Mouse (Mus musculus) gastrocnemius, postnatal 4 days (tissue): ENCODE measurements at regions not wholly inside any gene's neighbourhood (a gene's known extent, or its start where the extent isn't known, plus 50 kb on each side); places are given as distances from the start of the nearest gene placed in this dataset.

Experiments used
- DNase-seq, 2 experiments: peaks; one replicate each; pipeline ENCODE4 v3.0.0; 2021 to 2022; ENCODE audit warnings: low spot score in 2 of 2, mixed read lengths in 2 of 2

DNA sequence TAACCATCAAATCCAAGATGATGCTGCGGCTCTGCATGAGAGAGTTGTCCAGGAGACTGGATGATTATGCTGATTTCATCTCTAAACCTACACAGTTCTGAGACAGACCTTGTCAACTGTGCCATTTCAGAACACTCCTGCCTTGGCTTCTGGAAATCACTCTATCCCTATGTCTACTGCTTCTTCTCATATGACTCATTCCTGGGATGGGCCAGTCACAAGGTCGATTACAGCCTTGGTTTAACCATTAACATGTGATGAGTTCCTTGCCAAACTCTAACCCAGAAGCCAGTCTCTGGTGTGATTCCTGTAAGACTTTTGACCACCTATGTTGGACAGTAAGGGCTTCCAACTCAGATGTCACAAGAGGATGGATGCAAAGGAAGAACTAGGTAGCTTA, 216.3 kb upstream of the Onecut1 start:
- no peak for DNase-seq

GRCm38 (mm10) chr9:74650036-74650435, 211.7 kb upstream of the Onecut1 start:
- no peak for DNase-seq

DNA sequence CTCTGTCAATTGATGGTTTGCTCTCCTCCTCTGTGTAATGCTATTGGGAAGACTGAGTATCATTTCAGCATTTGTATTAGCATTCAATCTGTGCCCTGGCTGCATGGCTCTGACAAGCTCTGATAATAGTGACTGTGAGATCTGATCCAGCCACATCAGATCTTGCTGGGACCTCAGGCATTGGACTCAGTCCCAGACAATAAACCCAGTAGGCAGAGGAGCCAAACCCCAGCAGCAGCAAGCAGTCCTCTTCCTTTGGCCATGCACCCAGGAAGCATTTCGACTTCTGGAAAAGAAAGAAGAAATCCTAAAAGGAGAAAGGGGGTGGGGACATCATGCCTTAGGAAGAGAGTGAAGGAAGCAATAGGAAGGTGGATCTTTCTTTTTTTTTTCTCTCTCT, 205.8 kb upstream of the Onecut1 start:
- DNase-seq = no peak

- no peak for DNase-seq
Measured at GRCm38 (mm10) chr9:74656392-74656791, 205.3 kb upstream of the Onecut1 start.

- DNase-seq = no peak
Measured at GRCm38 (mm10) chr9:74671356-74671952, 190.3 kb upstream of the Onecut1 start.

DNA sequence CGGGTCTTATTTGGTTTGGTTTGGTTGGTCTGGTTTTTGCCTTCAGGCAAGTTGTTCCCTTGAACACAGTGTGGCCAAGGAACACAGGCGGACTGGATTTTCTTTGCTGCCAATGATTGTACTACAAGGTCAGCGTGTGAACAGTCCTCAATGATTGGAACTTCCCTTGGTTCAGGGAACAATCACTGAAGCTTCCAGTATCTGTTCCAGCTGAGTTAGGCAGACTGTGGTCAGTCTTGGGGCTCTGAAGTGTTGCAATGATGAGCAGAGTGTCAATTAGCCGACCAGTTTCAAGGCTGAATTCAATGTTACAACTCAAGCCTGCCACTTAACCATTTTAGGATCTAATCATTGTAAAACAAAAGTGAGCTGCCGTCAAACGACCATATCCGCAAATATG, 189.5 kb upstream of the Onecut1 start:
- no peak for DNase-seq

DNA sequence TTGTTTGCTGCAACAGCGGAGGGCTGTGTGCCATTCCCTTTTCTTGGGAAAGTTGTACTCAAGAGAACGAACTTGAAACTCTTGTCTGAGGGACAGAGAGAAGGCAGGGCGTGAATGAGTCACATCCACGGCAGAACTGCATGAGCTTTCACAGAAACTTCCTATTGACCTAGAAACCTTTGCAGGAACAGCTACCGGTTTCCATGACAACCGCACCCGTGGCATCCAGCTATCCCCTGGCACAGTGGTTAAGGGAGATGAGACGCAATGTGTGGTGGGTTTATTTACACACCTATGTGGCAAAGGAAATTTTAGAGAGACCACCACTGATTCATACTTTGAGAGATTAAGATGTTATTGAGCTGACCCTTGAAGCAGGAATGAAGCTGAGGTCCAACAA, 163.5 kb upstream of the Onecut1 start:
- DNase-seq = no peak

DNA sequence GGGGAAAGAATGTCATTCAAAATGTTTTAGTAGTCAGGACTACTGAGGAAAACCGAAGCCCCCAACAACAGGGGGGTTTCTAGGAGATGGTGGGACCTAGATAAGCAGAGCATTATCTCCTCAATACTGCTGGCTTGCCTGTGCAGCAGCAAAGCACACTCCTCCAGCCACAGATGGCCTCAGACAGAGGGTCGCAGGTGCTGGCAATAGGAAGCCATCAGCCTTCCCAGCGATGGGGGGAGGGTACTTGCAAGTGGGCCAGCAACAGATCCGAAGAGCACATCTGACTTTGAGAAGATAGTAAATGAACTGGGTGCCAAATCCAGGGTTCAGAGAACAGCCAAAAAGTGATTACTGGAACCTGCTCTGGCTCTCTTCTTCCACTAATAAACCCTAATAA, 156.0 kb upstream of the Onecut1 start:
- no peak for DNase-seq

GRCm38 (mm10) chr9:74707608-74708007, 154.1 kb upstream of the Onecut1 start:
- DNase-seq = no peak

DNA sequence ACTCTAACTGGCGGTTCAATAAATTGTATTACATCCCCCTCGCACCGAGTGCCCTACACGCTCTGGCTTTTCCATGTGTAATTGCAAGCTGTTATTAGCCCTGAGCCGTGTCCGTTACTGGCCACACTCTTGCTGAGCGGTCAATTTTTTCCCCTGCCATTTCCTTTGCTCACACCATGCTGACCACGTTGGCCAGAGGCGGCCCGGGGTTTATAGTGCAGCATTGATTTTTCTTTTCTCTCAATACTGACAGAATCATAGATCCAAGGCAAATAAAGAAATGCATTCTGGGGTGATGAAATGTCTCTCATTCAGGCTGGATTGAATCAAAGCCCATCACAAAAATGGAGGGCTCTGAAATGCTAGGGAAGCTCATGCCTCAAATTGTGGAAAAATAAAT, 150.0 kb upstream of the Onecut1 start:
- DNase-seq = no peak

DNA sequence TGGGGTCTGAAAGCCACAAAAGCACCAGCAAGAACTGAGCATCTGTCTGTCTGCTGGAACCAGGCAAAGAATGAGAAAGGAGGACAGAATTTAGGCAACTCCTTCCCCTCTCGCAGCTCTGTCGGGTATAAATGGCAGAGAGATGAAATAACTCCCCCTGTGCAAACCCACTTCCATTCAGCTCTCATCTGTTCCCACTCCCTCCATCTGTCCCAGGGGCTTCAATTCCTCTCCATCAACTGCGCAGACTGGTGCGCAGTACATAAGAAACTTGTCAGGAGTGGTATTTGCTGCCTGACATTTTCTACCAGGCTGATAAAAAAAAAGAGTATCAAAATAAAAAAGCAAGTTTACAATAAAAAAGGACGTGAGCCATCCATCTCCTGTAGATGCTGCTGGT, 129.3 kb upstream of the Onecut1 start:
- no peak for DNase-seq

GRCm38 (mm10) chr9:74741949-74742348, 119.8 kb upstream of the Onecut1 start:
- no peak for DNase-seq

GRCm38 (mm10) chr9:74747886-74748285, 113.8 kb upstream of the Onecut1 start:
- no peak for DNase-seq

GRCm38 (mm10) chr9:74758025-74758424, 103.7 kb upstream of the Onecut1 start:
- no peak for DNase-seq

DNA sequence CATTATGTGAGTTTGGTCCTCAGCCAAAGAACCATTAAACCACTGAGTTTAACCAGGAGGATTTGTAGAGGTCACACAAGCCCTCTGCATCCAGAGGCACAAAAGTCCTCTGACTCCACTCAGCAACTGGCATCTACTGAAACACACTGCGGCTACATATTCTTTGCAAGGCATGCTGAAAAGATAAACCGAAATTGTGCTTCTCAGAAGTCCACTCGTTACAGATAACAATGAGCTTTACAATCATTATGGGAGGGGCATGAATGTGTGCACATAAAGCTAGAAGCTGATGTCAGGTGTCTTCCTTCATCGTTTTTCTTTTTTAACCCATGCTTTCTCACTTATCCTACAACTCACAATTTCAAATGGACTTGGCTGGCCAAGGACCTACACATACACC, 102.8 kb upstream of the Onecut1 start:
- no peak for DNase-seq

GRCm38 (mm10) chr9:74780419-74780818, 81.3 kb upstream of the Onecut1 start:
- no peak for DNase-seq

DNA sequence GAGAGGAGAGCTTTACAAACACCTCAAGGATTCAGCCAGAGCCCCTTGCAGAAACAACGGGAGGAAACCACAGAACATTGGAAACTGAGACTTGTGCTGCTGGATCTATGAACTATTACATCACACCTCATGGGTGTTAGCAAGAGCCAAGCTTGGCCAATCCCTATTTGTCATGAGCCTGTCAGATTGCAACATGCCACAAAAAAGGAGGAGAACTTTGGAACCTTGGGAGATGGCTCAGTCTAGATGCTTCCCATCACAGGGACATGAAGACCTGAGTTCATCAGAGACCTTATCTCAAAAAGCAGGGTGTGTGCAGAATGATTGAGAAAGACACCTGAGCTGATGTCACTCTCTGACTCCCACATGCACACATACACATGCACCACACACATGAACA, 68.3 kb upstream of the Onecut1 start:
- DNase-seq = no peak

DNA sequence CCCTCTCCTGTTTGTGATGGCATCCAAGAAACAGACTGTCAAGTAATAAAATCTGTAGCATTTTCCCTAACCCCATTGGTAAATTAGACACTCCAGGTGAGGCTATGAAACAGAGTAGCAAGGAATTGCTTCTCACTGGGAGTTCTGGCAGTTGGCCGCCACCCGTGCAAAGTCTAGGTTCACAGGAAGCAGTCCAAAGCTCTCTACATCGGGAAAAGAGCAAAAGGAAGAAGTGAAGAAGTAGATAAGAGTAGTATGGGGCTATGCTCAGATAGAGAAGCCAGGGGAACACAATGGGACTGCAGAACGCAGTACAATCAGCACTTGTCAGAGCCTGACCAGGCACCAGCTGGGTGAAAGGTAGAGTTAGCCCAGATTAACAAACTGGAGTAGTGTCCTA, 65.7 kb upstream of the Onecut1 start:
- no peak for DNase-seq

GRCm38 (mm10) chr9:74797272-74797844, 64.4 kb upstream of the Onecut1 start:
- no peak for DNase-seq

GRCm38 (mm10) chr9:74801091-74801490, 60.6 kb upstream of the Onecut1 start:
- DNase-seq = no peak

- no peak for DNase-seq
Measured at GRCm38 (mm10) chr9:74811437-74811836, 50.3 kb upstream of the Onecut1 start.
